Mouse (Mus musculus) hindbrain, embryonic 14.5 days (tissue): ENCODE measurements around the gene Zfp710. TPM values are rescaled to one million over a fixed set of nuclear protein-coding genes. Genes with fewer than 3 reads are reported as not detected.

ENCODE experiments used
- ATAC-seq: fragments of 200-750 bp; cut with Nextera tagmentation; 2 replicates; pipeline ENCODE4 v1.8.0; 2017; ENCODE audit warnings: moderate number of reproducible peaks, mild to moderate bottlenecking, moderate TSS enrichment, moderate library complexity; ENCODE audit not compliant: low FRiP score
- DNase-seq: peaks from one replicate; pipeline ENCODE4 v3.0.0-alpha.2; 2015; ENCODE audit warnings: low spot score
- H3K27ac ChIP-seq: fragments of 300-500 bp; sonication (generic); 2 replicates; pipeline ENCODE4 v1.5.1; 2014; ENCODE audit warnings: mild to moderate bottlenecking, moderate library complexity
- H3K27me3 ChIP-seq: fragments of 300-500 bp; sonication (generic); 2 replicates; pipeline ENCODE4 v1.6.1; 2014; ENCODE audit warnings: mild to moderate bottlenecking, low read length, mixed read lengths; ENCODE audit not compliant: control insufficient read depth, insufficient read depth
- H3K36me3 ChIP-seq: fragments of 300-500 bp; sonication (generic); replicated peaks from 2 replicates; pipeline ENCODE4 v1.6.1; 2014; ENCODE audit not compliant: control insufficient read depth, insufficient read depth
- H3K4me1 ChIP-seq: fragments of 300-500 bp; sonication (generic); replicated peaks from 2 replicates; pipeline ENCODE4 v1.6.1; 2014; ENCODE audit warnings: antibody characterized with exemption, low read length, mixed read lengths; ENCODE audit not compliant: control insufficient read depth, insufficient read depth
- H3K4me2 ChIP-seq: fragments of 300-500 bp; sonication (generic); replicated peaks from 2 replicates; pipeline ENCODE4 v1.6.1; 2014; ENCODE audit warnings: mild to moderate bottlenecking, moderate library complexity
- H3K4me3 ChIP-seq: fragments of 300-500 bp; sonication (generic); replicated peaks from 2 replicates; pipeline ENCODE4 v1.5.1; 2014; ENCODE audit warnings: mild to moderate bottlenecking, low read length
- H3K9ac ChIP-seq: fragments of 300-500 bp; sonication (generic); 2 replicates; pipeline ENCODE4 v1.6.1; 2014
- H3K9me3 ChIP-seq: fragments of 300-500 bp; sonication (generic); 2 replicates; pipeline ENCODE4 v1.6.1; 2016; ENCODE audit warnings: low read length; ENCODE audit not compliant: control insufficient read depth
- WGBS: fragments of 180-500 bp; shearing (Covaris S2); extraction: QIAGEN DNeasy Blood & Tissue Kit; methylation state at CpG from one replicate; pipeline ENCODE4 v1.1.7; 2014; 5-methylcytosine and 5-hydroxymethylcytosine counted together
- polyA plus RNA-seq: library from polyadenylated mRNA; unstranded; fragments of >200 nt; fragmentation: Nextera tagmentation; extraction: Ambion mirVana; gene quantifications from 2 replicates; pipeline ENCODE4 v1.2.1, GENCODE M21; 2014

Zfp710 gene
- polyA plus RNA-seq, 1 experiment from 2014 or later = 17.5 TPM

GRCm38 (mm10) chr7:80060012-80060778, 35.6 kb downstream of the Zfp710 start:
- Histone ChIP-seq H3K9ac (no peak overlapping the region), H3K9me3 (no peaks in the 10 kb centered on the region), H3K4me2 (no peak overlapping the region), H3K27ac (no peak overlapping the region), H3K27me3 (no peaks in the 10 kb centered on the region), H3K36me3 (no peaks in the 10 kb centered on the region), H3K4me3 (no peak overlapping the region), H3K4me1 (peaks cover 49% of the 10 kb centered on the region)
- 86% methylated on average over 10 of the region's 10 CpGs for WGBS
- no peak for ATAC-seq
- no peak for DNase-seq

DNA sequence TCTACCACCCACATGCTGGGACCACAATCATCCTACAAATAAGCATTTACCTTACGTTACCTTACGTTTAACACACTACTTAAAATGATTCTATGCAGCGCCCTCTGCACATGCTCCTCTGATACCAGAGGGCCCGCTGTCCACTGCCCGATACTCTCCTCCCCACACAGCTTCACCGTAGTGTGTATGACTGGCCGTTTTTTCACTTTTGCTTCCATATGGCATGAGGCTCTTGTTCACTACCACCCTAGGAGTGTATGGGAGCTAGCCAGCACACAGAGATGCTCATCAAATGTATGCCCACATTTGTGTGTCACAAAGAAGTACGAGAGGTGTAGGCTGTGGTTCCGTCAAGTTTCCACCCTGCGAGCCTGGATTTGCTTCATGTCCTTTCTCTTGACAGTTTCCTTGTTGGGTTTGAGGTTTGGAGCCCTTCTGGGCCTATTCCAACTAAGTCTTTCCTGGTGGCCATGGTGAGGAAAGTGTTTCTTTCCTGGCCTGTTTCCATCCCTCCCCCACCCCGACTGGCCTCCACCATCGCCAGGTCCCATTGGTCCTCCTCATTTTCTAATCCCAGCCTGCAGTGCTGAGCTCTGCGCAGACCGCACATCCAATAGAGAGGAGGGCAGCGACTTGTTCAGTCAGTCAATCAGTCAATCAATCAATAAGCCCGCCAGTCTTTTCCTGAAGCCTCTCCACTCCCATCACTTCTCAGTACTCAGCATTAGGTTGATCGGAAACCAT, 37.6 kb downstream of the Zfp710 start:
- no peak overlapping the region for H3K4me3 ChIP-seq
- no peak overlapping the region for H3K4me2 ChIP-seq
- WGBS = 82% methylated on average over 17 of the region's 17 CpGs
- peaks cover 39% of the 10 kb centered on the region for H3K4me1 ChIP-seq
- DNase-seq (no peak), ATAC-seq (no peak)
- no peak overlapping the region for H3K27ac ChIP-seq
- no peaks in the 10 kb centered on the region for H3K9me3 ChIP-seq
- H3K36me3 ChIP-seq = no peaks in the 10 kb centered on the region
- H3K27me3 ChIP-seq = no peaks in the 10 kb centered on the region
- no peak overlapping the region for H3K9ac ChIP-seq

DNA sequence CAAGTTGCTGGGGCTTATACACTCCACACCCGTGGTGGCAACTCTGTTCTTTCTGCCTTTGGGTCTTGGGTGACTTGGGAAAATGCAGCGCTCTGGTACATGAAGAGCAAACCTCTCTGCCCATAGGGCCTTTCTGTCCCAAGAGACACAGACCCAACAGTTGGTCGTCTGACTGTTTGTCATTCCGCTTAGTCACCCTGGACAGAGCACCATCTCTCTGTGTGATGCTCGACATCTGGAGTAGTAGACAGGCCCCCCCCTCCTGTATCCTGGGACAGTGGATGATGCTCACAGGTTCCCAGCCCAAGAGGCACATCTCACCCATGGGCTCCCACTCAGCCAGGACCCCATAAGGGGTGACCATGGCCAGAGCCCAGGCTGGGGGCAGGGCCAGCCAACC, 38.6 kb downstream of the Zfp710 start:
- DNase-seq = no peak
- H3K4me3 ChIP-seq = no peak overlapping the region
- H3K4me1 ChIP-seq = peaks cover 29% of the 10 kb centered on the region
- no peak overlapping the region for H3K9ac ChIP-seq
- peak overlapping the region; percentile 17; the same call in 1 of the 2 replicates for H3K27ac ChIP-seq
- WGBS = 52% methylated on average over 5 of the region's 5 CpGs
- no peak overlapping the region for H3K4me2 ChIP-seq
- no peaks in the 10 kb centered on the region for H3K27me3 ChIP-seq
- H3K36me3 ChIP-seq = no peaks in the 10 kb centered on the region
- no peaks in the 10 kb centered on the region for H3K9me3 ChIP-seq
- 0 out of 2 replicates have a peak, but pooled peaks have one; percentile 22 for ATAC-seq

GRCm38 (mm10) chr7:80063902-80064736, 39.5 kb downstream of the Zfp710 start:
- DNase-seq (no peak), ATAC-seq (no peak)
- no peaks in the 10 kb centered on the region for H3K27me3 ChIP-seq
- WGBS = 45% methylated on average over 15 of the region's 15 CpGs
- H3K9ac ChIP-seq = no peak overlapping the region
- no peaks in the 10 kb centered on the region for H3K9me3 ChIP-seq
- H3K4me2 ChIP-seq = no peak overlapping the region
- no peak overlapping the region for H3K4me3 ChIP-seq
- H3K4me1 ChIP-seq = peaks cover 28% of the 10 kb centered on the region
- no peaks in the 10 kb centered on the region for H3K36me3 ChIP-seq
- H3K27ac ChIP-seq = peak overlapping the region; percentile 17; the same call in 1 of the 2 replicates

GRCm38 (mm10) chr7:80065250-80065649, 40.6 kb downstream of the Zfp710 start:
- Histone ChIP-seq H3K4me2 (no peak overlapping the region), H3K27me3 (no peaks in the 10 kb centered on the region), H3K4me3 (no peak overlapping the region), H3K9ac (no peak overlapping the region), H3K9me3 (no peaks in the 10 kb centered on the region), H3K36me3 (no peaks in the 10 kb centered on the region), H3K4me1 (peaks cover 39% of the 10 kb centered on the region), H3K27ac (no peak overlapping the region)
- 67% methylated on average over 3 of the region's 3 CpGs for WGBS
- no peak for DNase-seq
- no peak for ATAC-seq

DNA sequence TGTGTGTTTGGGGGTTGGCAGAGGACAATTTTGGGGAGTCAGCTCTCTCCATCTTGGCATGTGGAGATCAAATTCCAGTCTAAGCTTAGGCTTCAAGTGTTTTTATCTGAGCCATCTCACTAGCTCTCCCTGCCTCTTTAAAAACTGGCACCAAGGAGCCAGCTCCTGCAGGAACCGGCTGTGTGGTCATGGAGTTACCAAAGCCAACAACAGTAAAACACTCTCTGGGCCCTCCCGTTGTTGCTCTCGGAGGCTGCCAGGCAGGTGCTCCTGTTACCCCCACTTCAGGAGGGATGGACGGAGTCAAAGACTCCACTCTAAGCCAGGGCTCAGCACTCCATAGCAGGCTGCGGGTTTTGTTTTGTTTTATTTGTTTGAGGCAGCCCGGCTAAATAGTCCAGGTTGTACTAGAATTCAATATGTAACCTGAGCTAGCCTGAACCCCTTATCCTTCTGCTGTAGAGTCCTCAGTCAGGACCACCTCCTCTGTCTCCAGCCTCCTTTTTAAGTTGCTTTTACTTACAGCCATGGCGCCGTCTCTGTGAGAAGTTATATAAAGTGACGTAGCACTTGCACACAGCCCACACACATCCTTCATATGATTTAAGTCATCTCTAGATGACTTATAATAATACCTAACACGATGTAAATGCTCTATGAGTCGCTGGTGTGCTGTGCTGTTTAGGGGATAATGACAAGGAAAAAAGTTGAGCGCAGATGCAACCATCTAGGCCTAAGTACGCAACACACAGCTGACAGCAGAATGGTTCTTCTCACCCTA, 42.3 kb downstream of the Zfp710 start:
- peaks cover 50% of the 10 kb centered on the region for H3K4me1 ChIP-seq

GRCm38 (mm10) chr7:80068341-80068740, 43.7 kb downstream of the Zfp710 start:
- H3K9ac ChIP-seq = no peak overlapping the region
- ATAC-seq = no peak
- peaks cover 53% of the 10 kb centered on the region for H3K4me1 ChIP-seq
- H3K4me3 ChIP-seq = no peak overlapping the region
- no peak for DNase-seq
- 52% methylated on average over 6 of the region's 7 CpGs for WGBS
- no peaks in the 10 kb centered on the region for H3K9me3 ChIP-seq
- no peak overlapping the region for H3K4me2 ChIP-seq
- H3K36me3 ChIP-seq = no peaks in the 10 kb centered on the region
- H3K27ac ChIP-seq = no peak overlapping the region
- H3K27me3 ChIP-seq = no peaks in the 10 kb centered on the region

More for the DNA sequence above, 42.3 kb downstream of the Zfp710 start:
- Histone ChIP-seq H3K4me2 (no peak overlapping the region), H3K27me3 (no peaks in the 10 kb centered on the region), H3K27ac (no peak overlapping the region), H3K36me3 (no peaks in the 10 kb centered on the region), H3K4me3 (no peak overlapping the region), H3K9me3 (no peaks in the 10 kb centered on the region), H3K9ac (no peak overlapping the region)
- no peak for DNase-seq
- 79% methylated on average over 13 of the region's 13 CpGs for WGBS
- ATAC-seq = no peak

DNA sequence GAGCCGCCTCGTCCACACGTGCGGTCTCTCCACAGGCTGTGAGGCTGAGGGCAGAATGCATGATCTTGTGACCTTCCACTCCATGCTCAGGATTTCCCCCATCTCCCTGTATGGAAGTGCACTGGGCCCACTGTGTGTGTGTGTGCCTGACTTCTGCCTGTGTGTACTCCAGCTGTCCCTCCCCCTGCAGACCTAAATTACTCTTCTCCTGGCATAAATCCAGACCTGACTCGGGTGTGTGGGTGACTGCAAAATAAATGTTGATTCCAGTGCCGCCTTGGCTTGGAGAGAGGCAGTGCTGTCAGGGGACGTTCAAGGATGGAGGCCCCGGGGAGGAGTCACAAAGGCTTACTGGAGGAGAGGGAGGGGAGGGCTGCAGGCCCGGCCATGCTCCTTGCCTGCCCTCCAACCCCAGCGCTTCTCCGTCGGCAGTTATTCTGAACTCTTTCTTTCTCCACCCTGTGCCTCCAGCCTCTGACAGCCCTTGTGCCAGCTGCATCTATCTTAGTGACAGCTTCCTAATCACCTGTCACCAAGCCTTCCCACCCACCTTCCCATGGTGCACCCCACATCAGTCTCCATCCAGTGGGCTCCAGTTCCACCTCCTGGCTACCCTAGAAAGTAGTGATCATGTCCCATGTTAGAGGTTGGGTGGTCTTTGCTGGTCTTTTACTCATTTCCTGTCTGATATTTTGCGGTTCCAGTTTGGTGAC, 45.2 kb downstream of the Zfp710 start:
- H3K4me3 ChIP-seq = no peak overlapping the region
- H3K9me3 ChIP-seq = no peaks in the 10 kb centered on the region
- H3K27ac ChIP-seq = peak overlapping the region; percentile 73
- H3K27me3 ChIP-seq = no peaks in the 10 kb centered on the region
- H3K4me1 ChIP-seq = peaks cover 48% of the 10 kb centered on the region
- WGBS = 11% methylated on average over 13 of the region's 13 CpGs
- H3K9ac ChIP-seq = peak overlapping the region; percentile 35
- H3K4me2 ChIP-seq = peak overlapping the region; percentile 6; the same call in 1 of the 2 replicates
- DNase-seq = peak; percentile 64
- ATAC-seq = peak; percentile 59
- H3K36me3 ChIP-seq = no peaks in the 10 kb centered on the region
